Comparison of ENCODE assay signal across 10 mouse cellular contexts in genomic region chr7:27219937-27220336, GRCm38 (mm10).
"Had no signal": no experiment of that assay in that cellular context is flagged by ENCODE, and none has a peak within 500 bp of the region (broad histone marks: within the 10 kb centered on the region; RNA-seq: fewer than 3 reads in every experiment).

No protein-coding gene starts in this region.

- ATAC-seq: hindbrain, postnatal 0 days; midbrain, embryonic 13.5 days had no signal

- H3K9me3 ChIP-seq: limb, embryonic 12.5 days; midbrain, embryonic 13.5 days had no signal

- H3K4me3 ChIP-seq: layer of hippocampus, adult 2 months; limb, embryonic 12.5 days; midbrain, embryonic 13.5 days had no signal

- H3K4me2 ChIP-seq: limb, embryonic 12.5 days; midbrain, embryonic 13.5 days had no signal

- H3K27me3 ChIP-seq: limb, embryonic 12.5 days; midbrain, embryonic 13.5 days had no signal

- H3K27ac ChIP-seq: hindbrain, postnatal 0 days; layer of hippocampus, adult 2 months; limb, embryonic 12.5 days; midbrain, embryonic 13.5 days had no signal

- DNase-seq: kidney, adult 11 months; kidney, postnatal 10 days; lung, adult 18-20 months; right cerebral cortex, adult 18-20 months; right cerebral cortex, postnatal 25 days; thymus, postnatal 4 days had no signal

- H3K9ac ChIP-seq: limb, embryonic 12.5 days; midbrain, embryonic 13.5 days had no signal
